Mouse (Mus musculus): Measurements from ENCODE around the gene Fam49a. TPM values are rescaled to one million over a fixed set of nuclear protein-coding genes. Genes with fewer than 3 reads are reported as not detected.
A peak's percentile ranks its signal among the peaks of the same experiment; 100 is the strongest.

Fam49a gene
- polyA plus RNA-seq, 1 experiment from 2014 or later, result 15.0 TPM

GRCm38 (mm10) chr12:12405491-12406110 lies 143.7 kb downstream of the Fam49a start:
- Histone ChIP-seq H3K27ac (ENCODE audit: low read depth) (no peak overlapping the region), H3K4me2 (ENCODE audit: low read length) (no peak overlapping the region), H3K4me1 (replicated peaks; ENCODE audit: control insufficient read depth, insufficient read depth, low read length) (peaks cover 10% of the 10 kb centered on the region; the same call in 1 of the 2 replicates), H3K27me3 (replicated peaks; ENCODE audit: control insufficient read depth, insufficient read depth, low read length) (no peaks in the 10 kb centered on the region), H3K36me3 (ENCODE audit: control insufficient read depth, insufficient read depth, low read length) (no peaks in the 10 kb centered on the region), H3K4me3 (ENCODE audit: low read depth, low read length) (no peak overlapping the region), H3K9ac (ENCODE audit: low read length) (no peak overlapping the region), H3K9me3 (ENCODE audit: control insufficient read depth, low read length) (no peaks in the 10 kb centered on the region)
- 30% methylated on average over 10 of the region's 10 CpGs for WGBS
- 0 out of 2 replicates have a peak, but pooled peaks have one; percentile 24 for ATAC-seq (replicated peaks; ENCODE audit: low FRiP score, low TSS enrichment, low read depth)
- DNase-seq (ENCODE audit: low spot score), result peak; percentile 54

DNA sequence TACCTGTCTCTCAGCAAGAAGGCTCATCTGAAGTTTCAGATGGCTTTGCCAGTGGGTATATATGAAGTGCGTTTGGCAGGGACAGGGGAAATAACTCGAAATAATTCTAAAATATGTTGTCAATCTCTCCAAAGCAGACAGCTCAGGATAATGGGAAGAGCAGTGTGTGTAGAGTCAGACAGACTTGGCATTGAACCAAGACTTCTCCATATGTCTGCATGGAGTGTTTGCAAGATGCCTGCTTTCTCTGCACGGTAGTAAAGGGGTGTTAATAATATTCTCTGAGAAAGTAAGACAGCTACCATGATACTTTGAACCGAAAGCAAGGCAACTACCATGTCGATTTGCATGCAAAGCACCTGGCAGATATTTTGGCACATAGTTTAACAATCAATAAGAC lies 147.1 kb downstream of the Fam49a start:
- 55% methylated on average over 5 of the region's 5 CpGs for WGBS
- peak; percentile 34 for DNase-seq (ENCODE audit: low spot score)
- no peaks in the 10 kb centered on the region for H3K36me3 ChIP-seq (ENCODE audit: control insufficient read depth, insufficient read depth, low read length)
- H3K4me1 ChIP-seq (replicated peaks; ENCODE audit: control insufficient read depth, insufficient read depth, low read length), result no peaks in the 10 kb centered on the region
- no peaks in the 10 kb centered on the region for H3K9me3 ChIP-seq (ENCODE audit: control insufficient read depth, low read length)
- no peak overlapping the region for H3K4me3 ChIP-seq (ENCODE audit: low read depth, low read length)
- H3K27me3 ChIP-seq (replicated peaks; ENCODE audit: control insufficient read depth, insufficient read depth, low read length), result no peaks in the 10 kb centered on the region
- no peak overlapping the region for H3K9ac ChIP-seq (ENCODE audit: low read length)
- no peak overlapping the region for H3K27ac ChIP-seq (ENCODE audit: low read depth)
- ATAC-seq (replicated peaks; ENCODE audit: low FRiP score, low TSS enrichment, low read depth), result no peak
- no peak overlapping the region for H3K4me2 ChIP-seq (ENCODE audit: low read length)

DNA sequence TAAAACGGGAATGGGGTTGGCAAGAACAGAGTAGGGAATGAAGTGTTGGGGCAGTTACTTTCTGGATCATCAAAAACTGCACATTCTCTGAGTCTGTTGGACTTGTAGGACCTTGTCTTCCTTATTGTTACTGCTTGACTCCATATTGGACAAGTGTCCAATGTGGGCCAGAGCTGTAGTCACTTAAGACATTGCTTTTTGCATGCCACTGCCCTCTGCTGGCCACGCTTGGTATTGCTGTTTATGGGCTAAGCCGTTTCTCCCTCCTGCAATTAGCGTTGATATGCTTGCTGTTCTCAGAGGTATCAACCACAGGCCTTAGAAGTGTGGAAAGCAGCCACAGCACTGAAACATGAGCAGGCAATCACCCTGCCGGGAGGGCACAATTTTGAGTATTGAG lies 150.7 kb downstream of the Fam49a start:
- no peak for ATAC-seq (replicated peaks; ENCODE audit: low FRiP score, low TSS enrichment, low read depth)
- H3K9me3 ChIP-seq (ENCODE audit: control insufficient read depth, low read length), result no peaks in the 10 kb centered on the region
- 40% methylated on average over 5 of the region's 5 CpGs for WGBS

GRCm38 (mm10) chr12:12420423-12420822 lies 158.5 kb downstream of the Fam49a start:
- Histone ChIP-seq H3K9me3 (ENCODE audit: control insufficient read depth, low read length) (no peaks in the 10 kb centered on the region), H3K4me2 (ENCODE audit: low read length) (no peak overlapping the region; the same call in 1 of the 2 replicates), H3K4me1 (replicated peaks; ENCODE audit: control insufficient read depth, insufficient read depth, low read length) (peaks cover 6% of the 10 kb centered on the region; the same call in 1 of the 2 replicates), H3K27ac (ENCODE audit: low read depth) (no peak overlapping the region), H3K36me3 (ENCODE audit: control insufficient read depth, insufficient read depth, low read length) (no peaks in the 10 kb centered on the region), H3K9ac (ENCODE audit: low read length) (no peak overlapping the region), H3K4me3 (ENCODE audit: low read depth, low read length) (no peak overlapping the region), H3K27me3 (replicated peaks; ENCODE audit: control insufficient read depth, insufficient read depth, low read length) (no peaks in the 10 kb centered on the region)
- ATAC-seq (replicated peaks; ENCODE audit: low FRiP score, low TSS enrichment, low read depth), result 0 out of 2 replicates have a peak, but pooled peaks have one; percentile 30
- 5% methylated on average over 2 of the region's 2 CpGs for WGBS
- DNase-seq (ENCODE audit: low spot score), result no peak

More for the DNA sequence above, 150.7 kb downstream of the Fam49a start:
- no peaks in the 10 kb centered on the region for H3K27me3 ChIP-seq (replicated peaks; ENCODE audit: control insufficient read depth, insufficient read depth, low read length)
- H3K9ac ChIP-seq (ENCODE audit: low read length), result no peak overlapping the region
- H3K4me3 ChIP-seq (ENCODE audit: low read depth, low read length), result no peak overlapping the region
- no peak overlapping the region for H3K27ac ChIP-seq (ENCODE audit: low read depth)
- H3K4me1 ChIP-seq (replicated peaks; ENCODE audit: control insufficient read depth, insufficient read depth, low read length), result no peaks in the 10 kb centered on the region
- peak; percentile 90 for DNase-seq (ENCODE audit: low spot score)
- H3K36me3 ChIP-seq (ENCODE audit: control insufficient read depth, insufficient read depth, low read length), result no peaks in the 10 kb centered on the region
- no peak overlapping the region for H3K4me2 ChIP-seq (ENCODE audit: low read length)

DNA sequence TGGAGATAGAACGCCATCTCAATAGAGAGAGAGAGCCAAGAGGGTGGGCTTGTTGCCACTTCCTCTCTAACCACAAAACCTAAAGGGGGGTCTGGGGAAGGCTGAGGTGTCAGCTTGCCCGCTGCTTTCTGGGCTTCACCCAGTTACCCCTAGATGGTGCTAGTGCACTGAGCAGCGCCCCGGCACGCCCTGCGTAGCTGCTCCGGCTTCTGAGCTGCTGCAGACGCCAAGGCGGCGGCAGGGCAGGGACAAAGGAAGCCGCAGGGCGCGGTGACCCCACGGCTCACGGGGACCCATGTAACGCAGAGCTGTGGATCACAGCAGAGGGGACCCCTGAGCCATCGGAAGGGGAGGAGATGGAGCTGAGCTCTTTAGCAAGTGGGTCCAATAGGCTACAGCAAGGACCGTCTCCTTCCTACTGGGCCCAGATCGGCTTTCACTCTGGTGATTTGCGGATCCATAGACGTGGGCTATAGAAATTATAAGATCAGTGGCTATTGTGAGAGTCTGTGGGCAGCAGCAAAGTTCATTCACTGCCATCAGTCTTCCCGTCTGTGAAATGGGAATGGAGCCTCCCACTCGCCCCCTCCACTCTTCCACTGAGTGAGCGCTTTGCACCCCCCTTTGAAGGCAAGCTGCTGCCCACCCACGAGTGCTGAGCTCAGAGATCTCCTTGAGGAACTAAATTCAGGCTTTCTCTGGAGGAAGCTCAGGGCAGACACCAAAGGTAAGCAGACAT lies 159.1 kb downstream of the Fam49a start:
- 13% methylated on average over 25 of the region's 25 CpGs for WGBS
- ATAC-seq (replicated peaks; ENCODE audit: low FRiP score, low TSS enrichment, low read depth), result peak; percentile 89
- no peaks in the 10 kb centered on the region for H3K27me3 ChIP-seq (replicated peaks; ENCODE audit: control insufficient read depth, insufficient read depth, low read length)
- H3K4me2 ChIP-seq (ENCODE audit: low read length), result peak overlapping the region; percentile 66
- peak; percentile 88 for DNase-seq (ENCODE audit: low spot score)
- peak overlapping the region; percentile 68 for H3K9ac ChIP-seq (ENCODE audit: low read length)
- no peaks in the 10 kb centered on the region for H3K9me3 ChIP-seq (ENCODE audit: control insufficient read depth, low read length)
- peaks cover 6% of the 10 kb centered on the region; the same call in 1 of the 2 replicates for H3K4me1 ChIP-seq (replicated peaks; ENCODE audit: control insufficient read depth, insufficient read depth, low read length)
- peak overlapping the region; percentile 33; the same call in 1 of the 2 replicates for H3K27ac ChIP-seq (ENCODE audit: low read depth)
- peak overlapping the region; percentile 37 for H3K4me3 ChIP-seq (ENCODE audit: low read depth, low read length)
- no peaks in the 10 kb centered on the region for H3K36me3 ChIP-seq (ENCODE audit: control insufficient read depth, insufficient read depth, low read length)

DNA sequence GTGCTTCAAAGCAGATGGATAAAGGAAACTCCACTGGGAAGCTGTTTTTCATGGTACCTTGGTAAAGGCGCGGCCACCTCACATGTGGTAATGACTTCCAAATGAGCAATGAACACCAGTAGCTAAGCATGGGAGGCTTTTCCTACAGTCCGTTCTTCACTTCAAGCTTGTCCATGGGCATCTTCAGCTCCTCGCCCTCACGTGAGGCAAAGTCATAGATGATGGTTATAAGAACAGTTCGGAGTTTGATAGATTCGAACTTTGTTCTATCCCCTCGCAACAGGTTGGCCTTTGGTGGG lies 159.6 kb downstream of the Fam49a start:
- DNase-seq (ENCODE audit: low spot score), result peak; percentile 54
- ATAC-seq (replicated peaks; ENCODE audit: low FRiP score, low TSS enrichment, low read depth), result no peak
- Histone ChIP-seq H3K9ac (ENCODE audit: low read length) (no peak overlapping the region), H3K9me3 (ENCODE audit: control insufficient read depth, low read length) (no peaks in the 10 kb centered on the region), H3K4me2 (ENCODE audit: low read length) (no peak overlapping the region), H3K27me3 (replicated peaks; ENCODE audit: control insufficient read depth, insufficient read depth, low read length) (no peaks in the 10 kb centered on the region), H3K27ac (ENCODE audit: low read depth) (no peak overlapping the region), H3K4me1 (replicated peaks; ENCODE audit: control insufficient read depth, insufficient read depth, low read length) (peaks cover 6% of the 10 kb centered on the region; the same call in 1 of the 2 replicates), H3K4me3 (ENCODE audit: low read depth, low read length) (no peak overlapping the region), H3K36me3 (ENCODE audit: control insufficient read depth, insufficient read depth, low read length) (no peaks in the 10 kb centered on the region)
- WGBS, result 93% methylated on average over 8 of the region's 8 CpGs

- no peak overlapping the region for H3K27ac ChIP-seq (ENCODE audit: low read depth)
- H3K4me1 ChIP-seq (replicated peaks; ENCODE audit: control insufficient read depth, insufficient read depth, low read length), result peaks cover 5% of the 10 kb centered on the region; the same call in 1 of the 2 replicates
- no peak for DNase-seq (ENCODE audit: low spot score)
- 76% methylated on average over 5 of the region's 5 CpGs for WGBS
- no peak overlapping the region for H3K4me2 ChIP-seq (ENCODE audit: low read length)
- no peak overlapping the region for H3K9ac ChIP-seq (ENCODE audit: low read length)
- H3K9me3 ChIP-seq (ENCODE audit: control insufficient read depth, low read length), result no peaks in the 10 kb centered on the region
- no peaks in the 10 kb centered on the region for H3K36me3 ChIP-seq (ENCODE audit: control insufficient read depth, insufficient read depth, low read length)
- H3K27me3 ChIP-seq (replicated peaks; ENCODE audit: control insufficient read depth, insufficient read depth, low read length), result no peaks in the 10 kb centered on the region
- H3K4me3 ChIP-seq (ENCODE audit: low read depth, low read length), result no peak overlapping the region
- ATAC-seq (replicated peaks; ENCODE audit: low FRiP score, low TSS enrichment, low read depth), result no peak
Observed at GRCm38 (mm10) chr12:12425188-12425587, 163.2 kb downstream of the Fam49a start.

- 84% methylated on average over 1 of the region's 1 CpGs for WGBS
- H3K27ac ChIP-seq (ENCODE audit: low read depth), result no peak overlapping the region
- H3K4me1 ChIP-seq (replicated peaks; ENCODE audit: control insufficient read depth, insufficient read depth, low read length), result no peaks in the 10 kb centered on the region
- H3K9ac ChIP-seq (ENCODE audit: low read length), result no peak overlapping the region
- no peaks in the 10 kb centered on the region for H3K36me3 ChIP-seq (ENCODE audit: control insufficient read depth, insufficient read depth, low read length)
- DNase-seq (ENCODE audit: low spot score), result no peak
- H3K4me2 ChIP-seq (ENCODE audit: low read length), result no peak overlapping the region
- H3K27me3 ChIP-seq (replicated peaks; ENCODE audit: control insufficient read depth, insufficient read depth, low read length), result no peaks in the 10 kb centered on the region
- H3K4me3 ChIP-seq (ENCODE audit: low read depth, low read length), result no peak overlapping the region
- ATAC-seq (replicated peaks; ENCODE audit: low FRiP score, low TSS enrichment, low read depth), result no peak
- no peaks in the 10 kb centered on the region for H3K9me3 ChIP-seq (ENCODE audit: control insufficient read depth, low read length)
Observed at GRCm38 (mm10) chr12:12427285-12427684, 165.3 kb downstream of the Fam49a start.
